Comparison of ENCODE assay signal across 16 mouse cellular contexts in genomic region chr2:156778571-156778970, GRCm38 (mm10). TPM values are rescaled to one million over a fixed set of nuclear protein-coding genes. Genes with fewer than 3 reads are reported as not detected.
DNase-seq lines count a peak whose midpoint lies in the region; ATAC-seq and TF ChIP-seq lines count a peak whose summit lies in the region.
"Had no signal": no experiment of that assay in that cellular context is flagged by ENCODE, and none has a peak within 500 bp of the region (broad histone marks: within the 10 kb centered on the region; RNA-seq: fewer than 3 reads in every experiment).

No protein-coding gene starts in this region.

- H3K27me3 ChIP-seq in heart, embryonic 12.5 days (replicated peaks), result no peaks in the 10 kb centered on the region
- H3K27me3 ChIP-seq in kidney, postnatal 0 days (ENCODE audit: insufficient read depth, low read length), result no peaks in the 10 kb centered on the region
- no peaks in the 10 kb centered on the region for H3K27me3 ChIP-seq in intestine, embryonic 16.5 days (replicated peaks; ENCODE audit: control insufficient read depth, insufficient read depth, low read length)
- H3K27me3 ChIP-seq in stomach, embryonic 14.5 days (ENCODE audit: control insufficient read depth, insufficient read depth, low read length), result no peaks in the 10 kb centered on the region
- H3K27me3 ChIP-seq: limb, embryonic 13.5 days had no signal

- peak overlapping the region; percentile 48 for H3K9ac ChIP-seq in heart, embryonic 12.5 days
- H3K9ac ChIP-seq in kidney, postnatal 0 days (ENCODE audit: low read depth, low read length), result no peak overlapping the region
- H3K9ac ChIP-seq in intestine, embryonic 16.5 days (ENCODE audit: low read depth, low read length), result peak overlapping the region; percentile 45; the same call in 1 of the 2 replicates
- H3K9ac ChIP-seq in stomach, embryonic 14.5 days (replicated peaks; ENCODE audit: low read depth, low read length), result peak overlapping the region; percentile 7; the same call in 1 of the 2 replicates
- H3K9ac ChIP-seq: liver, embryonic 13.5 days had no signal

- no peak for TF ChIP-seq CTCF in kidney, postnatal 0 days (IDR thresholded peaks at IDR 0.05; ENCODE audit: low read depth)

- no peak for DNase-seq in heart, adult 18-20 months
- DNase-seq in kidney, postnatal 0 days (ENCODE audit: low spot score), result no peak
- no peak for DNase-seq in kidney, adult 11 months
- DNase-seq in cerebellum, postnatal 4 days (ENCODE audit: low spot score in 2 of 2), result no peak
- DNase-seq: cerebellum, adult 11-12 months; layer of hippocampus, postnatal 36 days; liver, embryonic 13.5 days; midbrain, embryonic 14.5 days; right cerebral cortex, postnatal 14 days; thymus, postnatal 36 days had no signal

- H3K36me3 ChIP-seq in heart, embryonic 12.5 days, result peaks cover 41% of the 10 kb centered on the region
- H3K36me3 ChIP-seq in kidney, postnatal 0 days (ENCODE audit: insufficient read depth, low read length), result no peaks in the 10 kb centered on the region
- H3K36me3 ChIP-seq in intestine, embryonic 16.5 days (ENCODE audit: control insufficient read depth, insufficient read depth, low read length), result no peaks in the 10 kb centered on the region
- peaks cover 3% of the 10 kb centered on the region; the same call in 1 of the 2 replicates for H3K36me3 ChIP-seq in stomach, embryonic 14.5 days (ENCODE audit: control insufficient read depth, insufficient read depth, low read length)
- H3K36me3 ChIP-seq: liver, embryonic 13.5 days had no signal

- 0 out of 2 replicates have a peak overlapping the region, but pooled peaks have one; percentile 8 for H3K27ac ChIP-seq in heart, embryonic 12.5 days (ENCODE audit: poor library complexity, severe bottlenecking)
- no peak overlapping the region for H3K27ac ChIP-seq in kidney, postnatal 0 days
- H3K27ac ChIP-seq in intestine, embryonic 16.5 days (ENCODE audit: low read length), result no peak overlapping the region
- no peak overlapping the region for H3K27ac ChIP-seq in stomach, embryonic 14.5 days (ENCODE audit: low read length)
- H3K27ac ChIP-seq: layer of hippocampus, adult 2 months; limb, embryonic 13.5 days; liver, embryonic 13.5 days had no signal

- no peak for ATAC-seq in heart, embryonic 12.5 days (ENCODE audit: insufficient number of reproducible peaks, low FRiP score)
- ATAC-seq in kidney, postnatal 0 days (replicated peaks; ENCODE audit: low FRiP score, low read depth), result no peak
- no peak for ATAC-seq in intestine, embryonic 16.5 days
- ATAC-seq in stomach, embryonic 14.5 days (ENCODE audit: insufficient number of reproducible peaks, insufficient read depth, low FRiP score, low read depth), result no peak

- H3K9me3 ChIP-seq in heart, embryonic 12.5 days (replicated peaks), result no peaks in the 10 kb centered on the region
- H3K9me3 ChIP-seq in kidney, postnatal 0 days (replicated peaks; ENCODE audit: low read length), result no peaks in the 10 kb centered on the region
- H3K9me3 ChIP-seq in intestine, embryonic 16.5 days (ENCODE audit: control insufficient read depth, low read length), result no peaks in the 10 kb centered on the region
- H3K9me3 ChIP-seq in stomach, embryonic 14.5 days (ENCODE audit: control insufficient read depth, low read depth, low read length), result no peaks in the 10 kb centered on the region
- H3K9me3 ChIP-seq: limb, embryonic 13.5 days; liver, embryonic 13.5 days had no signal

- peaks cover 80% of the 10 kb centered on the region for H3K4me1 ChIP-seq in heart, embryonic 12.5 days (replicated peaks)
- H3K4me1 ChIP-seq in kidney, postnatal 0 days (replicated peaks; ENCODE audit: insufficient read depth, low read length), result peaks cover 19% of the 10 kb centered on the region
- H3K4me1 ChIP-seq in intestine, embryonic 16.5 days (ENCODE audit: control insufficient read depth, insufficient read depth, low read length), result peaks cover 40% of the 10 kb centered on the region
- peaks cover 11% of the 10 kb centered on the region for H3K4me1 ChIP-seq in stomach, embryonic 14.5 days (ENCODE audit: control insufficient read depth, insufficient read depth, low read length)

- 72% methylated on average over 8 of the region's 8 CpGs for WGBS in heart, embryonic 12.5 days
- WGBS in kidney, postnatal 0 days, result 76% methylated on average over 8 of the region's 8 CpGs
- 71% methylated on average over 8 of the region's 8 CpGs for WGBS in intestine, embryonic 16.5 days
- WGBS in stomach, embryonic 14.5 days, result 72% methylated on average over 8 of the region's 8 CpGs

- H3K4me3 ChIP-seq in heart, embryonic 12.5 days, result peak overlapping the region; percentile 48
- H3K4me3 ChIP-seq in kidney, postnatal 0 days (replicated peaks; ENCODE audit: low read depth, low read length), result no peak overlapping the region
- H3K4me3 ChIP-seq in intestine, embryonic 16.5 days (ENCODE audit: low read length), result peak overlapping the region; percentile 29
- H3K4me3 ChIP-seq in stomach, embryonic 14.5 days (ENCODE audit: low read depth, low read length), result peak overlapping the region; percentile 7; the same call in 1 of the 2 replicates
- H3K4me3 ChIP-seq: layer of hippocampus, adult 2 months; limb, embryonic 13.5 days; liver, embryonic 13.5 days had no signal

- H3K4me2 ChIP-seq in heart, embryonic 12.5 days, result peak overlapping the region; percentile 66
- H3K4me2 ChIP-seq in kidney, postnatal 0 days (ENCODE audit: low read length), result peak overlapping the region; percentile 26
- peak overlapping the region; percentile 49 for H3K4me2 ChIP-seq in intestine, embryonic 16.5 days (ENCODE audit: low read depth, low read length)
- H3K4me2 ChIP-seq in stomach, embryonic 14.5 days (replicated peaks; ENCODE audit: low read depth, low read length), result peak overlapping the region; percentile 24
- H3K4me2 ChIP-seq: limb, embryonic 13.5 days; liver, embryonic 13.5 days had no signal

RNA-seq across cellular contexts. Expression of gene Myl9, which starts 3.4 kb away (rescaled TPM):
- polyA plus RNA-seq in heart, embryonic 12.5 days (2016; fragmentation: Nextera tagmentation; extraction: Ambion mirVana), result 1,723 and 1,724 TPM in 2 replicates
- total RNA-seq in heart, adult 18-20 months (2021), result 10 to 100 TPM; 70.9 to 74.6 TPM
- 449 and 494 TPM in 2 replicates for polyA plus RNA-seq in kidney, postnatal 0 days (2015; fragmentation: Nextera tagmentation; extraction: Ambion mirVana)
- polyA plus RNA-seq in intestine, embryonic 16.5 days (2015; fragmentation: Nextera tagmentation; extraction: Ambion mirVana), result 1,232 and 1,258 TPM in 2 replicates
- polyA plus RNA-seq in stomach, embryonic 14.5 days (2014; fragmentation: Nextera tagmentation; extraction: Ambion mirVana), result 1,732 and 1,736 TPM in 2 replicates
- total RNA-seq: megakaryocyte progenitor cell, adult 5-6 weeks had no signal
